Mouse (Mus musculus) adrenal gland, postnatal 36 days (tissue): Measurements from ENCODE around the gene 1810065E05Rik. TPM values are rescaled to one million over a fixed set of nuclear protein-coding genes. Genes with fewer than 3 reads are reported as not detected.

Source experiments
- DNase-seq, 2 experiments: peaks; one replicate each; pipeline ENCODE4 v3.0.0; 2021; ENCODE audit warnings: mixed read lengths in 1 of 2
- long read RNA-seq, 2 experiments: library from polyadenylated mRNA; stranded (forward); transcript quantifications; one replicate each; pipeline ENCODE4 v2.0.0; 2021; ENCODE audit warnings: borderline sequencing depth in 2 of 2
- total RNA-seq, 2 experiments: library from RNA; stranded (reverse); gene quantifications; 2 replicates each; pipeline ENCODE4 v1.2.3; 2021

1810065E05Rik gene
- not detected for total RNA-seq
- long read RNA-seq, experiment 1, result 0 reads
- long read RNA-seq, experiment 2, result 0 reads

DNA sequence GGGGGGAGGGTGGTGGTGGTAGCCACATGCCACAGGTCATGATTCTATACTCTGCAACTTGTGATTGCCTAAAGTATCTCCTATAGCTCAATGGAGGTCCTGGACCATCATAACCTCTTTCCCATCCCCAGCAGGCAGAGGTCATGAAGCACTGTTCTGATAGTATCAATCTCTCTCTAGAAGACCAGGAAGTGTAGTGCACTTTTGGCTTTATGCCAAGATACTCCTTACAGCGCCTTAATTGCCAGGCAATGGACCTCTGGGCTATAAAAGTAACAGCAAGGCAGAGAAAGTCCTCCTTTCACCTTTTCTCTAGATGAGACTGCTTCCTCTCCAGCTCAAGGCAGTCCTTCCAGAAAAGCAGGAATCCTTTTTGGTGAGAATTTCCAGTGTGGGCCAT, at the start of gene 1810065E05Rik:
TSS of gene 1810065E05Rik (plus strand) at position 297 of the 400 bp plus-strand sequence.
- no peak for DNase-seq

DNA sequence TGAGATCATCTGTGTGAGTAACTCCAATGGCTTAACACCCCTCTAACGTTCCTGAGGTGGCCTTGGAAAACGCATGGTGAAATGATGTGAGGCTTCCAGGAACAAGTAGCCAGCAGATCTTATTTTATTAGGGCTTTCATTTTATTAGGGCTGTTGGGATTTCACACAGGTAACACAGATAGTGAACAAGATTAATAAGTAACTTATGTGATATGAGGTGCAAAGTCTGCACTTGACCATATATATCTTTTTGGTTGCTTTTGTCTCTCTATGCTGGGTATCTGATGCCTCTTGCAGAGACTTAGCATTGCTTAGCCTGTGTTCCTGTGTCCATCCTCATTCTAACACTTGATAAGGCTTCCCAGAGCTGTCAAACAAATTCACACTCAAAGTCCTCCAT, 43.6 kb upstream of the 1810065E05Rik start:
- DNase-seq, result no peak

DNA sequence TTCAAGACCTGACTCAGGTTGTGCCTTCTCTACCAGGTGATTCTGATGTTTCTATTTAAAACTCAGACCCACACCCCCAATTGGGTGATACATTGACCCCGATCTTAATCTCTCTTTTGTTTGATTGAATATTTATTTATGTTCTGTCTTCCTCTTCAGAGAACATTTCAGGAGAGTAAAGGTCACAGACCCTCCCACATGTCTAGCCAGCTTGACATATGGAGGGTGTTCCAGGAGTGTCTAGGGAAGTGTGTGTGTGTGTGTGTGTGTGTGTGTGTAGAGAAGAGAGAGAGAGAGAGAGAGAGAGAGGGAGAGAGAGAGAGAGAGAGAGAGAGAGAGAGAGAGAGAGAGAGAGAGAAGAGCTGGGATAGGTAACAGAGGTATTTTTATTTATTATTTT, 43.2 kb upstream of the 1810065E05Rik start:
- DNase-seq, result no peak

DNA sequence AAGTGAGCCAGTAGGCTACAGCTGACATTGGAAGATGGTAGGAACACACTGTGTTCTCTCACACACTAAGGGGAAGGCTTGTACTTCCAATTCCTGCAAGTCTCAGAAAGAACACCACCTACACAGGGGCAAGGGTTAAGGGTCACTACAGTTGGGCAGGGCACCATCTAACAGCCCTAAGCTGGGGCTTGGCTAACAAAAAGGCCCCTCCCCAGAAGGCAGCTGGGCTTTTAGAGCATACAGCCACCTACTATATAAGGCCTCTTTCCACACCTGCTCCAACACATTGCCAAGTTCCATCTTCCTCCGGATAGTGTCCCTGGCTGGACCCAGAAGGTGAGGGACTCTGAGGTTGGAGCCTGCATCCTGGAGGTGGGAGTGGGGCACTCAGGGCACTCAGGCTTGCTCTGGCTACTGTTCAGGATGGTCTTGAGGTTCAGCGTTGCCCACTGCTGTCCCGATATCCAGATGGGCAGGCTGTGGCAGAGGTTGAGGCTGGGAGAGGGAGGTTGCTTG, 42.1 kb upstream of the 1810065E05Rik start, which contains the start of gene Lypd8:
TSS of gene Lypd8 (plus strand) at position 281 of the 516 bp plus-strand sequence.
- peak in 1 of 2 experiments; percentile 5 for DNase-seq

DNA sequence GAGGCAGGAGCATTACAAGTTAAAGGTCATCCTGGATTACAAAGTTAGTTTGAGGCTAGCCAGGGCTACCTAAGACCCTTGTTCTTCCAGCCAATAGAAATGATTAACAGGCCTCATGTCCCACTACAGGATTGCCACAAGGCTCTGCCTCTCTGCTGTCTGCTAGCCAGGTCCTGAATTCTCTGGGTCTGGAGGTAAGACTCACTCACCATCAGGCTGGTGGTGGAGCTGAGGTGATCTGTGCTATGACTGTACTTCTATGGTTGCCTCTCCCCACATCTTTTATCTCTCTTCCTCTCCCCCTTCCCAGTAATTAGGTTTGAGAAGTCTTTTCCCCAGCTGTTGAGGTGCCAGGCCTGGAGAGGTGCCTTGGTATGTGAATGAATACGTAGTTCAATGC, 41.4 kb upstream of the 1810065E05Rik start:
- no peak for DNase-seq

DNA sequence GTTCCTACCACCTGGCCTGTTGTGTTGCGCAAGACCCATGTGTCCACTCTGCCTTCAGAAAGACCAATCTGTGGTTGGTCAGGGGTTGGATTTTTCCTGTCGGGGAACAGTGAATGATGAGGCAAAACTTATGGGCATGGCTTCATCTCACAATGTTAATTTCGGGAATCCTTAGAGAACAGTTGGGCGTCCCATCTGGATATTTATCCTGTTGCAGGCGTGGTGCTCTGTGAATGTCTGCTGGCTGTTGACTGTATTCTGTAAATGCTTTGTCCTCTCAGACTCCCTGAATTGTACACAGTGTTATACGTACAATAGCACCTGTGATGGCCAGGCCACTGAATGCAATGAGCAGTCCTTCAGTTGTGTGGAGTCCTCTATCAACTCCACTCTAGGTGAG, 38.4 kb upstream of the 1810065E05Rik start:
- no peak for DNase-seq

DNA sequence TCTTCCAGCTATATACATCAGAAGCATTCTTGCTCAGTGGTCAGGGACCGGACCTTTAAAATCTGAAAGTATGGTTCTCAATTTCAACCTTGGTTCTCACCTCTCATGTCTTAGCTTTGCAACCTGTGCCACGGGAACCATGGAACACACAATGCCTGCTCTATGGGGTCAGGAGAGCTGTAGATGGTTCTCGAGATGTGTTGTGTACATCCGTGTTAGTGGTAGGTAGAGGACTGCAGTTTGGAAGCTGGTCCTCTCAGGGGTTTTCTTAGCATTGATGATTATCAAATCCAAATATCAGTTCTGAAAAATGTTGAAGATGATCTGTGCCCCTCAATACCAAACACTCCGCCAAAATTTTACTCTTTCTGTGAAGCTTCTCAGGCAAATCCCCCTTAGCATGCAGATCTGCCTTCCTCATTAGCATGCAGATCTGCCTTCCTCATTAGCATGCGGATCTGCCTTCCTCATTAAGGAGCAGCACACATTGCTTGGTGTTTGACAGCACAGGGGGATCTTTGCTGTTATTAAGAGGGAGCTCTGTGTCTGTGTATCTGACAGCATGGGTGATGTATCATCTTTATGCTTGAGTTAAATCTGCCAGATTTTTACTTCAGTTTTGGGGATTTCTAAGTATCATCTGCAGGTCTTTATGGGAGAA, 20.8 kb upstream of the 1810065E05Rik start:
- no peak for DNase-seq

DNA sequence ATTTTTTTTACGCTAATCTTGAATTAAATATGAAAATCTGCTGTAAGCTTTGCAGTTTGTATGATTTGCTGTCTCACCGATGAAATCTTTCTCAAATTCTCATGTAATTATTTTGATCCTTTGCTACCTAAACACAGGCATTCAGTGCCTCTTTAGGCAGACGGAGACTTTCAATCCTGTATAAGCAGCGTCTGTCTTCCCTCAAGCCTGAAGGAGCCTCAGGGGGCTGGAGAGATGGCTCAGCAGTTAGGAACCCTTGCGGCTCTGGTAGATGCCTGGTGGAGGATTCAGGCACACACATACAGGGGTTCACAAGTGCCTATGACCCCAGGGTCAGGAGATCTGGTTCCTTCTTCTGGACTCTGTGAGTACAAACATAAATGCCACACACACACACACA, 20.3 kb upstream of the 1810065E05Rik start:
- DNase-seq, result no peak

DNA sequence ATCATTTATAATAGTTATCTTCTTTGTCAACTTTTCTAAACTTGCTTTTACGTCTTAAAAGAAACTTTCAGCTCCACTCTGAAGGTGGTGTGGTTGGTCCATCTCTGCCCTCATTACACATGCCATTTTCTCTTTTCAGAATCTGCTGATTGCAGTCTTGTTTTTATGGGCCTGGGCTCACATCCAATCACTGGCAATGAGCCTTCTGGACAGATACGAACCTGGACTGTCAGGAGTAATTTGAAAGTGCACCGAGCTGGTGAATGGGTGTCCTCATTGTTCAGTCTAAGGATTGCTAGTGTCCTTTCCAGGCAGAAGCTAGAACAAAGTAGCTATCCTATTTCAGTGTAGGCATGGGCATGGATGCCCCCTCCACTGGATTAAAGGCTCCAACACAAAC, 12.8 kb upstream of the 1810065E05Rik start:
- no peak for DNase-seq

DNA sequence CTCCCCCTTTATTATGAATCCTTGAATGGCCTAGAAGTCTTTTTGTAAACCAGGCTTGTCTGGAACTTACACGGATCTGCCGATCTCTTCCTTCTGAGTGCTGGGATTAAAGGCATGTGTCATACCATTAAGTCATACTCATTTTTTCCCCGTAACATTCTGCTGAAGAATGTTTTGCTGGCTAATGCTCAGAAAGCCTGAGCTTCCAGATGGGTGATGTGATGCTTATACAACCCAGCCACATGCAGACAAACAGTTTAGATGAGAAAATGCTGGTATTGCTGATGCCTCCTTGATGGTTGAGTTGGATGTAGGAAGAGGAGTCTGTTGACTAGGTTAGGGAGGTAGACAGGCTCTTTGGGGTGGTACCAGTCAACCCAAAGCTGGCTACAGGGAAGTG, 2.6 kb upstream of the 1810065E05Rik start:
- DNase-seq, result no peak

DNA sequence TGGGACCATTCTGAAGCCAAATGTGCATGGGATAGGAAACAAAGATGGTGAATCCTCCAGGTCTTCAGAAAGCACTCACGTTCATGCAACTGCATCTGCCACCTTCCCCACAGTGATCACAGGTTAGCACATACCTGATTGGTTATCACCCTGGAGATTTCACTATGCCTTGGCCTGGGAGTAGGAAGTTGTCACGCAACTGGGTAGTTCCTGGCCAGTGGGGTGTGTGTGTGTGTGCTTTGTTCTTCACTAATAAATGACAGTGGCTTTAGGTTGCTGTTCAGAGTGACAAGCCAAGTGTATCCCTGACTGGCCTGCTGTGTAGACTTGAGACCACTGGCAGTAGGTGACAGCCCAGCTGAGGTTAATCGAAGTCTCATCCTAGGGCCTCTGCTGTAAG, 11.3 kb downstream of the 1810065E05Rik start, which contains the start of gene Gm12253:
TSS of gene Gm12253 (plus strand) at position 301 of the 400 bp plus-strand sequence.
- no peak for DNase-seq

DNA sequence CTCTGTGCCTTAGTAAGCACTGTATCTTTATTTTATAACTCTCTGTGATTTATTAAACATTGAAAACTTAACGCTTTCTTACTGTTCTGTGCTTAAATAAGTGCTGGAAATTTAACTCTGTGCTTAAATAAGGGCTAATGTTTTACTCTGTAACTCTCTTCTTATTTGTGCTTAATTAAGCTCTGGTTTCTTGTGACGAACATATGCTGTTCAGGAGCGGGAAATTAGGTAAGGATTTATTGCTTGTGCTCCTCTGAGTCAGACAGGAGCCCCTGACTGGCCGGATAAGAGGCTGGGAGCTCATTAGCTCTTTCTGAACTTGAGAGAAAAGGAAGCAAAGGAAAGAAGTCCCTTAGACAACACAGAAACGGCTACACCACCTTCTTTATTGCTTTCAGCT, 17.0 kb downstream of the 1810065E05Rik start:
- no peak for DNase-seq

DNA sequence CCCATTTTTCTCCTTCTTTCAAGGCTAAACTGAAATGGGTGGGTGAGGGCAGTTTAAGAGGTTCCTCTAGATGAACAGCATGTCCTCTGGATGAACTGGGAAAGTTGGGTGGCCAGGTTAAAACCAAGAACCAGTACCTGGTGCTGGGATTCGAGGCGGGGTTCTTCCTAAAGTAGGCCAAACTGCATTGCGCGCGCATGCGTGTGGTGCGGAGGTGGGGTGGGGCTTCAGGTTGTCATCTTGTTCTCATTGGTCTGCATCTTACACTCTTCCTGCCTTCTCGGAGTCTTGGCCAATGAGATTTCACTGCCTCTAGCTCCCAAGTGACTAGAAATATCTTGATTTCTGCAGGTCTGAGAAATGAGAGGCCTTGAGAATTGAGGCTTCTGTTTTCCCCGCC, 31.8 kb downstream of the 1810065E05Rik start, which contains the start of gene Lypd9:
TSS of gene Lypd9 (minus strand) at position 165 of the 400 bp plus-strand sequence.
- no peak for DNase-seq

DNA sequence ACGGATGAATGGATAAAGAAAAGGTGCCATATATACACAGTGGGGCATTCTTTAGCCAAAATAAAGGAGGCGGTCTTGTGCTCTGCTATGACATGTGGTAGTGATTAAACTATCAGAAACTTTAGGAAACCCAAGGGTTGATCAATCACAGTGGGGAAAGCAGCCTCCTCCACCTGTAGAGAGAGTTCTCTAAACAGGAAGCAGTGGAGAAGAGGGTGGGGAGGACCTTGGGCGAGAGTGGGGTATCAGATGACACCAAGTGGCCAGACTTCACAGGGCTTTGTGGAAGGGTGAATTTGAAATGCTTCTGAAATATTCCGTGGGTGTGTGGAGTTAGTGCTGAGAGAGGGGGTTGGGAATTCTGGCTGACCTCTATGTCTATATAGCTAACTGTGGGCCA, 32.7 kb downstream of the 1810065E05Rik start:
- DNase-seq, result no peak

DNA sequence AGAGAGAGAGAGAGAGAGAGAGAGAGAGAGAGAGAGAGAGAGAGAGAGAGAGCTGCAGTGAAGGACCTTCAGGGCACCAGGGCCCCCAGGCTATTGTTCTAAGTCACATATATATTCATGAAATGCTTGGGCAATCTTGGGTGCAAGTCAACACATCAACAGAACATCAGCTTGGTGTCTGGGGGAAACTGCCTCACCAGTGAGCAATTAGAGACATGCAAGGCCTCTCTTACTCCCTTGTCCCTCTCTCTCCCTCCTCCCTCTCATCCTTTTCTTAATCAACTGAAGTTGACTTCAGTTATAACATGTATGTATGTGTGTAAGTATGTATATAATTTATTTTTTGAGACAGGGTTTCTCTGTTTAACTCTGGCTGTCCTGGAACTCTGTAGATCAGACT, 41.3 kb downstream of the 1810065E05Rik start, which contains the start of gene Olfr30:
TSS of gene Olfr30 (minus strand) at position 101 of the 400 bp plus-strand sequence.
- no peak for DNase-seq

Other genes starting within 250 kb of the 1810065E05Rik start
- 10 to 100 TPM; 72.0 to 75.1 TPM for gene Mrpl22, start 249.4 kb upstream of the 1810065E05Rik start, total RNA-seq
- gene Igtp, start 221.6 kb upstream of the 1810065E05Rik start, total RNA-seq, result 10 to 100 TPM; 12.8 to 18.9 TPM
- gene Irgm2, start 221.5 kb upstream of the 1810065E05Rik start, total RNA-seq, result 10 to 100 TPM; 13.7 to 18.8 TPM
- not detected for gene 4930438A08Rik, start 146.3 kb upstream of the 1810065E05Rik start, total RNA-seq
- gene Zfp692, start 114.0 kb upstream of the 1810065E05Rik start, total RNA-seq, result 10 to 100 TPM in 1 of 2 experiments, 1 to 10 TPM in 1; 7.7 to 10.9 TPM
- gene Zfp672, start 90.8 kb upstream of the 1810065E05Rik start, total RNA-seq, result 10 to 100 TPM; 44.9 to 48.9 TPM
- gene Sh3bp5l, start 90.4 kb upstream of the 1810065E05Rik start, total RNA-seq, result 10 to 100 TPM; 36.7 to 51.5 TPM
- gene Lypd8, start 42.1 kb upstream of the 1810065E05Rik start, total RNA-seq, result not detected
- gene Gm12253, start 11.4 kb downstream of the 1810065E05Rik start, total RNA-seq, result not detected
- gene Lypd9, start 31.8 kb downstream of the 1810065E05Rik start, total RNA-seq, result not detected
- not detected for gene Olfr30, start 41.2 kb downstream of the 1810065E05Rik start, total RNA-seq
- not detected for gene Olfr332, start 71.4 kb downstream of the 1810065E05Rik start, total RNA-seq
- gene Olfr331, start 81.5 kb downstream of the 1810065E05Rik start, total RNA-seq, result not detected
- under 1 TPM in 1 of 2 experiments, not detected in 1; 0.33 TPM for gene Olfr330, start 113.7 kb downstream of the 1810065E05Rik start, total RNA-seq
- gene Olfr329-ps, start 125.3 kb downstream of the 1810065E05Rik start, total RNA-seq, result 1 to 10 TPM in 1 of 2 experiments, not detected in 1; 1.2 TPM
- gene Olfr328, start 134.5 kb downstream of the 1810065E05Rik start, total RNA-seq, result under 1 TPM; 0.17 to 0.26 TPM
- not detected for gene Olfr224, start 149.4 kb downstream of the 1810065E05Rik start, total RNA-seq
- gene Olfr325, start 156.6 kb downstream of the 1810065E05Rik start, total RNA-seq, result not detected
- gene Olfr324, start 174.0 kb downstream of the 1810065E05Rik start, total RNA-seq, result not detected
- not detected for gene 2210407C18Rik, start 195.0 kb downstream of the 1810065E05Rik start, total RNA-seq
- not detected for gene Olfr323, start 209.4 kb downstream of the 1810065E05Rik start, total RNA-seq
- not detected for gene Trim58, start 219.4 kb downstream of the 1810065E05Rik start, total RNA-seq
- not detected for gene Olfr322, start 237.7 kb downstream of the 1810065E05Rik start, total RNA-seq